Mouse (Mus musculus): ENCODE results near the gene Ninl.

GRCm38 (mm10) chr2:151008517-151008932 lies 30.7 kb downstream of the Ninl start:
- TF ChIP-seq POLR2A (IDR thresholded peaks at IDR 0.05; ENCODE audit: borderline replicate concordance, control insufficient read depth, low read depth, low read length) = no peak
- TF ChIP-seq CTCF (IDR thresholded peaks at IDR 0.05; ENCODE audit: control insufficient read depth, insufficient read depth, low read length) = no peak

All from bone marrow, adult 2 months (tissue).